Comparison of ENCODE assay signal across 8 mouse cellular contexts in the genomic region with DNA sequence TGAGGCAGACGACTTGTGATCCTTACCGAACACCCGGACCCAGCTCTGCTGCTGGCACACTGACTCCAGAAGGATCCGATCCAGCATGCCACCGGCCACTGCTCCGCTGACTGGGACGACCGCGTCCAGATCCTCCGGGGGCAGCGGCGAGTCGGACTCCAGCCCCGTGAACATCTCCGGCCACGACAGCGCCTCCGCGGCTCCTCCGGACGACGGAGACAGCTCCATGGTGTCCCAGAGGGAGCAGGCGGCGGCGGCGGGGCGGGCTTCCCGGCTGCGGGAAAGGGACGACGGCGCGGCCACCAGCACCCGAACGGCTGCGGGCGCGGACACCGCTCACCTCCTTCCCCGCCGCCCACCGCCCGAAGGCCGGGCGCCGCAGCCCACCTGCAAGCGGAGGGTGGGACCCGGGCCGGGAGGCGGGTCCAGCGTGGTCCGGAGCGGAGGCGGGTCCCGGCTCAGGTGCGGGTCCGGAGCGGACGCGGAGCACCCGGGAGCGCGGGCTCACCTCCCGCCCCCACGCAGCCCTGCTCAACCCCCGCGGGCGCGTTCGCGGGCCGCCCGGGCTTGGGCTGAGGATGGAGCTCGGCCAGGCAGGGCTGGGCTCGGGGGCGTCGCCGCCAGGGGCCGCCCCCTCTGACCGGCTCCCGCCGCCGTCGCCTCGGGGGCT. TPM values are rescaled to one million over a fixed set of nuclear protein-coding genes. Genes with fewer than 3 reads are reported as not detected.
DNase-seq lines count a peak whose midpoint lies in the region; ATAC-seq lines count a peak whose summit lies in the region.

No protein-coding gene starts in this region.

- peak overlapping the region; percentile 85 for H3K9ac ChIP-seq in forebrain, embryonic 16.5 days (replicated peaks; ENCODE audit: low read depth, low read length)

- DNase-seq in NIH3T3 (ENCODE audit: low read depth), result peak; percentile 68
- peak; percentile 77 to 80 for DNase-seq in cerebellum, adult 18-20 months
- DNase-seq in hindbrain, embryonic 10.5 days (ENCODE audit: low spot score), result peak; percentile 74
- DNase-seq in layer of hippocampus, postnatal 14 days (ENCODE audit: low spot score in 2 of 2), result peak; percentile 56 to 63
- peak; percentile 61 for DNase-seq in lung, postnatal 14 days
- DNase-seq in retina, postnatal 1 day, result peak; percentile 80
- peak; percentile 63 for DNase-seq in yolk sac, embryonic 10.5 days (ENCODE audit: low spot score)

- H3K4me1 ChIP-seq in forebrain, embryonic 16.5 days (replicated peaks; ENCODE audit: control insufficient read depth, insufficient read depth, low read length), result peaks cover 13% of the 10 kb centered on the region
- H3K4me1 ChIP-seq in hindbrain, embryonic 10.5 days (replicated peaks), result peaks cover 37% of the 10 kb centered on the region

- H3K27ac ChIP-seq in forebrain, embryonic 16.5 days (ENCODE audit: low read length), result peak overlapping the region; percentile 94
- H3K27ac ChIP-seq in hindbrain, embryonic 10.5 days, result peak overlapping the region; percentile 97

- peak overlapping the region; percentile 70 for H3K4me2 ChIP-seq in forebrain, embryonic 16.5 days (ENCODE audit: low read length)

- H3K4me3 ChIP-seq in forebrain, embryonic 16.5 days (replicated peaks; ENCODE audit: low read length), result peak overlapping the region; percentile 94
- peak overlapping the region; percentile 84 for H3K4me3 ChIP-seq in hindbrain, embryonic 10.5 days

- no peaks in the 10 kb centered on the region for H3K9me3 ChIP-seq in forebrain, embryonic 16.5 days (ENCODE audit: control insufficient read depth, low read length)
- H3K9me3 ChIP-seq in hindbrain, embryonic 10.5 days, result no peaks in the 10 kb centered on the region

- under 1% methylated on average over 63 of the region's 85 CpGs for WGBS in forebrain, embryonic 16.5 days
- WGBS in hindbrain, embryonic 10.5 days, result under 1% methylated on average over 84 of the region's 85 CpGs

- H3K36me3 ChIP-seq in forebrain, embryonic 16.5 days (ENCODE audit: control insufficient read depth, insufficient read depth), result no peaks in the 10 kb centered on the region
- H3K36me3 ChIP-seq in hindbrain, embryonic 10.5 days, result peaks cover 23% of the 10 kb centered on the region

- no peaks in the 10 kb centered on the region for H3K27me3 ChIP-seq in forebrain, embryonic 16.5 days (replicated peaks; ENCODE audit: control insufficient read depth, insufficient read depth, low read length)
- no peaks in the 10 kb centered on the region for H3K27me3 ChIP-seq in hindbrain, embryonic 10.5 days (ENCODE audit: insufficient read depth, poor library complexity, severe bottlenecking)

- ATAC-seq in forebrain, embryonic 16.5 days, result peak; percentile 82

RNA-seq across cellular contexts. Expression of a gene that starts 0.5 kb away (rescaled TPM):
- 32.9 and 37.6 TPM in 2 replicates for polyA plus RNA-seq in forebrain, embryonic 16.5 days (2015; fragmentation: Nextera tagmentation; extraction: Ambion mirVana)
- 11.2 and 18.5 TPM in 2 replicates for polyA plus RNA-seq in hindbrain, embryonic 10.5 days (2016; fragmentation: Nextera tagmentation; extraction: Ambion mirVana)
- 10 to 100 TPM; 63.1 to 64.1 TPM for total RNA-seq in layer of hippocampus, postnatal 14 days (2021)

RNA-seq across cellular contexts. Expression of a gene that starts 46.5 kb away (rescaled TPM):
- polyA plus RNA-seq in forebrain, embryonic 16.5 days (2015; fragmentation: Nextera tagmentation; extraction: Ambion mirVana), result 4.7 and 6.3 TPM in 2 replicates
- 7.9 and 8.3 TPM in 2 replicates for polyA plus RNA-seq in hindbrain, embryonic 10.5 days (2016; fragmentation: Nextera tagmentation; extraction: Ambion mirVana)
- 1 to 10 TPM; 3.9 to 4.2 TPM for total RNA-seq in layer of hippocampus, postnatal 14 days (2021)

Comparison
In these comparisons a context has a peak if more than half of its experiments do, and no peak if none do; other contexts are left out.
1. Peak in every context shown above with its lines: DNase-seq, ATAC-seq, H3K4me3 ChIP-seq and H3K27ac ChIP-seq.